Mouse (Mus musculus): ENCODE data around the gene Parp1.
"Not testable (repeated sequence)": the region's sequence is repeated elsewhere in the genome, so short reads cannot be mapped to it uniquely, and the experiment has no call there.

Gene Parp1

GRCm38 (mm10) chr1:180561187-180561586, 7.5 kb upstream of the Parp1 start:
- no peak for DNase-seq

- DNase-seq, result no peak
Measured at GRCm38 (mm10) chr1:180564885-180565284, 3.8 kb upstream of the Parp1 start.

GRCm38 (mm10) chr1:180567761-180568160, 963 bp upstream of the Parp1 start:
- no peak for DNase-seq

GRCm38 (mm10) chr1:180568248-180568647, 476 bp upstream of the Parp1 start:
- DNase-seq, result no peak

GRCm38 (mm10) chr1:180569453-180569852, 729 bp downstream of the Parp1 start:
- no peak for DNase-seq

GRCm38 (mm10) chr1:180570181-180570580, 1.5 kb downstream of the Parp1 start:
- DNase-seq, result peak; percentile 65

GRCm38 (mm10) chr1:180571018-180571589, 2.4 kb downstream of the Parp1 start:
- DNase-seq, result no peak

- not testable (repeated sequence) for DNase-seq
Measured at GRCm38 (mm10) chr1:180571721-180572120, 3.0 kb downstream of the Parp1 start.

- no peak for DNase-seq
Measured at GRCm38 (mm10) chr1:180572154-180572553, 3.4 kb downstream of the Parp1 start.

- DNase-seq, result no peak
Measured at GRCm38 (mm10) chr1:180576524-180576923, 7.8 kb downstream of the Parp1 start.

- DNase-seq, result no peak
Measured at GRCm38 (mm10) chr1:180577837-180578236, 9.1 kb downstream of the Parp1 start.

- peak; percentile 17 for DNase-seq
Measured at GRCm38 (mm10) chr1:180587792-180588442, 19.2 kb downstream of the Parp1 start.

GRCm38 (mm10) chr1:180600578-180600977, 31.9 kb downstream of the Parp1 start:
- no peak for DNase-seq

GRCm38 (mm10) chr1:180601806-180602205, 33.1 kb downstream of the Parp1 start:
- peak; percentile 23 for DNase-seq

GRCm38 (mm10) chr1:180604579-180604978, 35.9 kb downstream of the Parp1 start:
- DNase-seq, result no peak

- no peak for DNase-seq
Measured at GRCm38 (mm10) chr1:180606106-180606505, 37.4 kb downstream of the Parp1 start.

- no peak for DNase-seq
Measured at GRCm38 (mm10) chr1:180606796-180607577, 38.3 kb downstream of the Parp1 start.

- no peak for DNase-seq
Measured at GRCm38 (mm10) chr1:180607578-180607879, 38.8 kb downstream of the Parp1 start.

- not testable (repeated sequence) for DNase-seq
Measured at GRCm38 (mm10) chr1:180611842-180612241, 43.1 kb downstream of the Parp1 start.

GRCm38 (mm10) chr1:180616762-180617161, 48.0 kb downstream of the Parp1 start:
- no peak for DNase-seq

- DNase-seq, result no peak
Measured at GRCm38 (mm10) chr1:180622389-180622788, 53.7 kb downstream of the Parp1 start.

GRCm38 (mm10) chr1:180623911-180624310, 55.2 kb downstream of the Parp1 start:
- peak; percentile 40 for DNase-seq

GRCm38 (mm10) chr1:180626141-180626540, 57.4 kb downstream of the Parp1 start:
- DNase-seq, result no peak

- not testable (repeated sequence) for DNase-seq
Measured at GRCm38 (mm10) chr1:180637796-180638195, 69.1 kb downstream of the Parp1 start.

All from liver (tissue).